Mouse (Mus musculus) right cerebral cortex, adult 18-20 months (tissue): ENCODE data around the gene Bmp2k.

Experiments used
- DNase-seq: peaks from one replicate; pipeline ENCODE4 v3.0.0; 2022; ENCODE audit warnings: mixed read lengths

Gene Bmp2k

DNA sequence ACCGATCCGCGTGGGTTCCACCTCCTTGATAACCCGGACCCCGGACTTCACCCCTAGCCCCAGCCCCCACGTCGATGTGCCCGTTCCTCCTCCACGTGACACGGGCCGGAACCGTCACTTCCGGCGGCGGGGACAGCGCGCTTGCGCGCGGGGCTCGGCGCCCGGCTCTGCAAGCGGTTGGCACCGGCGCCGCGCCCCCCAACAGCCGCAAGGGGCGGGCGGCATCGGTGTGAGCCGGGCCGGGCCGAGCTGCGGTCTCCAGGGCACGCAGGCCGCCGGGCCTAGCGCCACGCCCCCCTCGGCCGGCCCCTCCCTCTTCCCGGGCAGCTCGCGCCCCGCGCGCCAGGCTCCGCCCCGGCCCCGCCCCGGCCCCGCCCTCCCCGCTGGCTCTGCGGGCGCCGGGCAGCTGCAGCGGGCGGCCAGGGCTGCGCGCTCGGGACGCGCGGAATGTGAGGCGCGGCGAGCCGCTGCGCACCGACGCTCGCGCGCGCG, at the start of gene Bmp2k:
Bmp2k (plus strand) TSS at position 380 of the 492 bp plus-strand sequence.
- peak; percentile 91 for DNase-seq

DNA sequence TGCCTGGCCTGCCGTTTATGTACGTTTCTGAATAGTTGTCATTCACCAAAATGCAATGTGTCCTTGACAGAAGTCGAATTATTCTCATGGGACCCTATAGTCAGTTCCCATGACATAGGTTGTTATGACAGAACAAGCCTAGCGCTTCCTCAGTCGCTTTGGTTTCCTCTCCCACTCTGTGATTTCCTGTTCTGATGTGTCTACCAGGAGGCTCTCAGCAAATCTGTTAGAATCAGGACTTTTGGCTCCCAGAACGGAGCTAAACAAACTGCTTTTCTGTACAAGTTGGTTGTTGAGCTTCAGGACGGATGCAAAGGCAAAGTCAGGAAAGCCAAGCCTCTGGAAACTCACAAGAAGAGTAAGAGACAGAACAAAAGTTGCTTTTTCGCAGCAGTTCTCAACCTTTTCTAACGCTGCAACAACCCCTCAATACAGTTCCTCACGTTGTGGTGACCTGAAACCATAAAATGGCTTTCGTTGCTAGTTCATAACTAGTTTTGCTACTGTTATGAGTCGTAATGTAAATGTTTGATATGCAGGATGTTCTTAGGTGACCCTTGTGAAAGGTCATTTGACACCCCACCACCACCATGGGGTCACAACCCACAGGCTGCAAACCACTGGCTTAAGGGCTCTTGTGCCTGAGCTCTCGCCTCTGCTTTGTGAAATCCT, 48.5 kb upstream of the Bmp2k start:
- DNase-seq, result no peak

DNA sequence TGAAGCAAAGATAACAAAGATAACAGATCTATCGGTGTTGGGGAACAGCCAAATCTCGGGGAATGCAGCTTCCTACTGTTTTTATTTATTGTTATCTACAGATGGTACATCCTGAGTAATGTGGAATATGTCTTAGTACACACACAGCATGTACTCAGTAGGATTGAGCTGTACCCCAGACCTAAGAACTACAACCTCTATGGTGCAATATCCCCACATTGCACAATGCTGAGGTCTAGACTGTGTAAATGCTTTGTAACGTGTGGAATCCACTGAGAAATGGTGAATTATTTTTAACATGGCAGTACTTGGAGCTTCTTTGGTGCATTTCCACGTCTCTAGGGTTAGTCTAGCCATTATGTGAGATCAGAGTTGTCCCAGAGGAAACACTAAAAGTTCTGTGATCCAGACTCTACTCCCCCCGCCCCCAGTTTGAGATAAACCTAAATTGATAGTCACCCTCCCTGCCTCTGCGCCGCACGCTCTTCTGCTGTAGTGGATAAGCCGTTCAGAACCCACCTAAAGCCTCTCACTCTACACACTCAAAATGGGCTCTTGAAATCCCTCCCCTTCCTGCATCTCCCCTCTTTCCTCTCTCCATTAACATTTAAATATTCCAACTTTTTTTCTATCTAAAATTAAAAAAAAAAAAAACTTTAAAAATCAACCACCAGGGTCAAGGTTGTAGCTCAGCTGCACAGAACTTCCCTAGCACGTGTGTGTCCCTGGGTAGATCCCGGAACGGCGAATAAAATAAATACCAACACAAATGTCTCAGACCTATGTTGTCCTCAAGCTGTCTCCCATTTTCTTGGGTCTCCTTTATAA, 47.4 kb upstream of the Bmp2k start:
- DNase-seq, result no peak

DNA sequence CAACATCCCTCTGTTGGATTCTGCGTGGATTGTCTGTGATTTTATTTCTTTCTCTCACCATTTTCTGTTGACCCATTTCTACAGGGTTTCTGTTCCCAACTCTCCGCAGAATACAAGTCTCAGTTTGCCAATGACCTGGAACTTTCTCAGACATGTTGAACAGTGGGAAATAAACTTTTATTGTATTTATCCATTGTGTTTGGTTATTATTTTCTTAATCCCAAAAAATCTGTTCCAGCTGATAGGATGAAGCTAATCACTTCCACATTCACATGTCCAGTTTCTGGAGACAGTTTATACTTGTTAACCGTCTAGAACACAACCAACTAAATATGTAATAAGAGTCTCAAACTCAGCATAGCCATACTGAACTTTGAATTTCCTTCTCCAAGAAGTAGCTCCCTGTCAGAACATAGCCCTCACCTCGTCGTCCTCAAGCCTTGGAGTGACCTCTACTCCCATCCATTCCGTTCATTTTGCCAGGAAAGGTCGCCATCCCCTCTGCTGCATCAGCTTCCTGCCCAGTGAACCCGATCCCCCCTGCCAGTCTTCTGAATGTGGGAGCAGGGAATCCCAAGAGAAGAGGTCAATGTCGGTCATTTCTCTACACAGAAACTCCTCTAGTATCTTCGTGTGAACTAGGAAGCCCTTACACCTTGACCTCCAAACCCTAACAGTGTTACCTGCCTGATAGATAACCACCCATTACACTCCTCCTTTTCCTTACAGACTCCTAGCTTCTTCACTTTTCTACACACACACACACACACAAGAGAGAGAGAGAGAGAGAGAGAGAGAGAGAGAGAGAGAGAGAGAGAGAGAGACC, 46.6 kb upstream of the Bmp2k start:
- no peak for DNase-seq

DNA sequence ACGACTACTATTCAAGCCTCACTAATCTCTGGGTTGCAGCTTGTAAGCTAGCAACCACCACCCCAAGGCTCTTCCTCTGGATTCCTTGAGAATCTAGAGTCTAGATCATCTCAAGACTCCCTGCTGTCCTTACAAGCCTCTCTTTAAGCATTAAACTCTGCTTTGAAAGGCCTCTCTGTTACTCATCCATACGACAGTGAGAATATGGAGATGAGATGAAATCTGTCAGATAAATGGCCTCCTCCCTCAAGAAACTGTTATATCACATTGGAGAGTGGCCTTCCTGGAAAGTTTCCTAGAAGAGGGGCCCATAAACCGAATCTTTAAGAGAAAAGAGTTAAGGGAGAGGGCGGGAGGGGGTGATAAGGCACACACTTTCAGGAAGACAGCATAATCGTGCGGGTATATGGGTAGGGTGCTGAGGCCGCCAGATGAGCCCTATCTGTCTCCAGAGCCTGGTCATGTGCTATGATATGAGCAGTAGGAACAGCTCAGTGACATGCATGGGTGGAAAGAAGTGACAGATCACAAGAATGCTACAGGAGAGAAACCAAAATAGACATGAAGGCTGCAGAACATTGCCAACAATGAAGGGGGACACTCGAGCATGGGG, 45.9 kb upstream of the Bmp2k start:
- DNase-seq, result no peak

DNA sequence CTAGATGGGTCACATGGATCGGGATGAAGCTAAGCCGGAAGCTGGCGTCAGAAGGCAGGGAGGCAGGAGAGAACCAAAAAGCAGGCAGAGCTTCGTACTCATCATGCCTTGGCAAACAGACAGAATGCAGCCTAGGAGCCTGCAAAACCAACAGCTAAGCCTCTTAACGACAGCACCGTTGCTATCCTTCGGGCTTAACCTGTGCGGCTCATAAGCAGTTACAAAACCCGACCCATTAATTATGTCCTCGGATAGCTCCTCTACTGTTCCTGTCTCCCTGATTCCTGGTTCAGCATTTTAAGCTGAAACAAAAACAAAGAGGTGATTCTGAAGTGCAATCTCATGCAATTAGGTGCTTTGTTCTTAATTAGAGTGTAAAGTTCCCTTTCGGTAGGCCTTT, 43.4 kb upstream of the Bmp2k start:
- DNase-seq, result no peak

DNA sequence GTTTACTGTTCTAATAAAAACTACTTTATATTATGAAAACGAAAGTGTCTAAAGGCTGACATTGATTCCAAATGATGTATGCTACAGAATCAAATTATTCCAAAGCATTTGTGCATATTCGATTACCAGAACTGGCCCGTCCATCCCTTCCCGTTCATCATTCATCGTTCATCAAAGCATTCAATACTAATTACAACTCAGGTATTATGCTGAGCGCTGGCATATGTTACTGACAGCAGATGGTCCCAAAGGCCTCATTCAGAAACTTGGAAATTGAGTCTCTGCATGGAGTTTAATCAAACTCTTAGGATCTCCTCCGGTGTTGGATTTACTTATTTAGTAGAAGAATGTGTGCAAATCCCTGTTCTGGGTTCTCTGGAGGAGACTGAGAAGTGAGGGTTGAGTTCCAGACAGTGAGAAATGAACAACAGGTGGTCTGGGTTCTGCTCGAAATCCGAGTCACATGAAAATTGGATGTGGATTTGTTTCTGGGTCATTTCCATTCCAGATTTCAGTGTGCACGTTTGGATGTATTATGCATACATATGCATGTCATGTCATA, 42.9 kb upstream of the Bmp2k start:
- DNase-seq, result no peak

DNA sequence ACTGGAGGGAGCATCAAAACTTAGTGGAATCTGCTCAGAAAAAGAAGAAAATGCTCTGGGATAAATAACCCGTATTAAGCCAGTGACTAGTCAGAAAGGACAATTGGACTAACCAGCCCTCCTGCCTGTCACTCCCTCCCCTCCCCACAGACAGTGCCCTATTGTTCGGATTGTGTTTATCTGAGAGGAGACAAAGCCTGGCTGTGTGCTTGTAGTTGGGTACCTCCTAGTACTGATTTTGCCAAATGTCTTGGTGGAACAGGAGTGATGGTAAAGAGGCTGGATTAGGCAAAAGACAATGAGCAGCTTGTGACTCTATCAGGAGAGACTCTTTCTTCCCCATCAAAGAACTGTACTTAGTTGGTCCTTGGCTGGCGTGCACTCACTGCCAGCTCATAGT, 40.6 kb upstream of the Bmp2k start:
- peak; percentile 39 for DNase-seq

DNA sequence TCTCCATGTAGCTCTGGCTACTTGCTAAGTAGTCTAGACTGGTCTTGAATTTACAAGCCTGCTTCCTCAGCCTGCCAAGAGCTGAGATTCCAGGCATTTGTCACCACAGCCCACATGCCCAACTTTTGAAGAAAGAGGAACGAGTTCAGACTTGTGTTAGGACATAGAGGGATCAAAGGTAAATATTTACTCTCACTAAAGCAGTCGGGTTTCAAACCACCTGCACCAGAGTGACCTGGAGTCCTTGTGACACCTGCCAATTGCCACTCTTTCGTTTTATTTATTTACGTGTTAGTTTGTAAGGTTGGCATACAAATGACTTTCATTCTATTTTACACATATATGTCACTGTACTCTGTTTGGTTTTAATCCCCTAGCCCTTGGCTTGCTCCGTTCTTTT, 36.4 kb upstream of the Bmp2k start:
- no peak for DNase-seq

DNA sequence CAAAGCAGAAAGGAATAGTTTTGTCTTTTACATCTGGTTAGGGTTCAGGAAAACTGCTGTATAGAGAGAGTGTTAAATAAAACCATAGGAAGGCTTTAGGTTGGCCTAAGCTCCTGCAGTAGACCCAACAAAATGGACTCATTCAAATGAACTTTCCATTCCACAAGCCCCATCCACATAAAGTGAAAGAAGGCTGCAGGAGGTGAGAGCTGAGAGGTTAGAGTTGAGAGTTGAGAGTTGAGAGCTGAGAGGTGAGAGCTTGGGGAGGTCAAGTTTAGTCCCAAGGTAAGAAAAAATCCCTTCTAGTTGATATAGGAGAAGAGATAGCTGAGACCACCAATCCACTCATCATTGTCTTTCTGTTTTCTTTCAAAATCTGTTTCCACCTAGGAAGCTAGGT, 35.6 kb upstream of the Bmp2k start:
- no peak for DNase-seq

DNA sequence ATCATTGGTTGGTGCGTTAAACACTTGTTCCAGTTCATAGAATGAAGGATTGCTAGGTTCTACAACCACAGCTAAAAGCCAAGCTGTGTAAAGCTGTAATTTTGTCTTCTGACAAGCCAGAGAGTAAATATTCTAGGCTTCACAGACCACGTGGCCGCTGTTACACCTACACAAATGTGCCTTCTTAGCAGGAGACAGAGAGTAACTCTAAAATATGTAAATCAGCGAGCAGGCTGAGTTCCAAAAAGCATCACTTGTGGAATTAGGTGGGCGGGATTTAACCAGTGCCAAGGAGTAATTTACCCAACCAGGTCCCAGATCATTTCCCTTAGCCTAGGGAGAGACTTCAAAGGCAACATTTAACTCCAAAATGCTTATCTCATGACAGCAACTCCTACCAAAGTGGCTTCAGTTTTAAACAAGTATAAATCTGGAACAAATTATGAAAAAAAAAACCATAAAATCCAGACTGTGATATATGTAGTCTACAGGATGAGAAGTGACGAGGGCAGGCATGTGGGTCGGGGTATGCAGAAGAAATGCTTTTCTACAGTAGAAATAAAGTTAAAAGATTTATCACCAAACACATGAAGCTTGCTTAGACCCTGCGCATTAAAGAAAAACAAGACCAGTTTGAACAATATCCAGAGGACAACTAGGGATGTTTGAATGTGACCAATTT, 35.1 kb upstream of the Bmp2k start:
- peak; percentile 78 for DNase-seq

DNA sequence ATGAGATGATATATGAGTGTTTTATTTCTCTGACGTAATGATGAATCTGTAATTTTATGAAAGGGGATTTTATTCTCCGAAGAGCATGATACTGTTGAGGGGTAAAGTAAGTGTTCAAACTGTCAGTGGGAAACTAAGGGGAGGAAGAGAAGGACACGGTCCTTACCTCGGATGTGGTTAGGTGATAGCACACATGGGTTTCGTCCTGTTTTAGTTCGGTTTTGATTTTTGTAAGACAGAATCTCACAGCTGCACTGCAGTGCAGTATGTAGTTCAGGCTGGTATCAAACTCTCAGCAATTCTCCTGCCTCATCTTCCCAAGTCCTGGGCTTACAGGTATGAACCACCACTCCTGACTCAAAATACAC, 34.6 kb upstream of the Bmp2k start:
- DNase-seq, result no peak

DNA sequence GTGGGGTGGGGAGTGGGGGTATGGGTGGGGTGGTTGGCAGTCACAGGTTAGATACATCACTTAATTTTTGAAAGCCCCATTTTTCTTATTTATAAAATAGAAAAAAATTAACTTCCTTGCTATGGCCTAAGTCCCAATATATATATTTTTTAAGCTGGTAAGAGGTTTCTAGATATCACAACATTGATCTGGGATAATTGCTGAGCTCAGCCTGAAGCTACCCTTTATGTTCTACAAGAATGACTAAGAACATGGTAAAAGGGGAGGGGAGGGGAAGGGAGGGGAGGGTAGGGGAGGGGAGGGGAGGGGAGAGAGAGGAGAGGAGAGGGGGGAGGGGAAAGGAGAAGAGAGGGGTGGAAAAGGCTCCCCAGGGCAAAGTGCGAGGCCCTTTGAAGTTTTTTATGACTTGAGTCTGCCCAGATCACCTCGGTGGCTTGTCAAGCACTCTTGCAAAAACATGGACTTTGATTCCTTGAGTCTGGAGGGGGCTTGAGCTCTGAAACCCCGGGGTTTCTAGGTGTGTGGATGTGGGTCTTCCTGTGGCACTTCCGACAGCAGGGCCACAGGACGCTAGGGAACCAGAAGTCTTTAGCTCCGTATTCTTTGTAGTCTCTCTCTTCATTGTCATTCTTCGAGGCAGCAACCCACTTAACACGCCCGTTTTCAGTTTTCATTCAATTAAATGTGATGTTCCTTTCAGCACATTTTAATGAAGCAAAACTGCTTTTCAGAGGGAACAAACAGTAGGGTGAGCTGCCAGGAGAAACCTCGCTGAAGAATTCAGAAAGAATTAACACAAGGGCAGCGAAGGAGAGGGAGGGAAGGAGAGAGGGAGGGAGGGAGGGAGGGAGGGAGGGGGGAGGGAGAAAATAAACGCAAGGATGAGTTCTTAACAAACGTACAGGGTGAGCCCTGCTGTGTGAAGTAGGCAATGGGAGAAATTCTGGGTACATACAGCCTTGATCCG, 33.1 kb upstream of the Bmp2k start:
- no peak for DNase-seq

DNA sequence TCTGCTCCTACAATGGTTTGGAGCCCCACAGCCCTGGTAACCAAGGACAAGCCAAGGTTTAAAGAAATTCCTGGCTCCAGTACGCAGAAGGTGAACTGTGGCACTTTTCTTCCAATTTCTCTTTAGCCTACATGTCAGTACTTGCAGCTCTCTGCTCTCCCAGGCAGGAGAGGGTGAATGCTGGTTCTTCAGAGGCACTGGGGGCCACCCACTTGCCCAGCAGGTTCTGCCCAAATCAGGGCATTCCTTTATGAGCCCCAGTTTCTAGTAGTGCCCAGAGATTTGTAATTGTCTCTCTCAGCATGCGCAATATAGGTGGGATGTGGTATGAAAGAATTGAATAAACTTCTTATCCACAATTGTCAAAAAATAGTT, 32.5 kb upstream of the Bmp2k start:
- DNase-seq, result no peak

DNA sequence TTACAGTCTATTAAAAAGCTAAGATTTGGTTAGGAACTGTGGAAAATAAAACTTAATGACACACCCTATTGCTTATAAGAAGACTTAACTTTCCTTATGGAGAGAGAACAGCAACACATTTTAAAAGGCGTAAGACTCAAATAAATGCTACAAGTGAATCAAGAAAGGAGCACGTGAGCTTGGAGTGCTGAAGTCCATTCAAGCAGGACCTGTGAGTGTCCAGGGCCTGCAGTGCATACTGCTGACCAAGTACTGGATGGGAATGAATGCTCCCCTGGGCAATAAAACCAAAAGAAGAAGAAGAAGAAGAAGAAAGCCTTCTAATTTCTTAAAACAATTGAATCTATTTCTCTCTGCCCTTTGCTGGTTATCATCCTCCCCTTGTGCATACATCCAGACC, 32.0 kb upstream of the Bmp2k start:
- no peak for DNase-seq

DNA sequence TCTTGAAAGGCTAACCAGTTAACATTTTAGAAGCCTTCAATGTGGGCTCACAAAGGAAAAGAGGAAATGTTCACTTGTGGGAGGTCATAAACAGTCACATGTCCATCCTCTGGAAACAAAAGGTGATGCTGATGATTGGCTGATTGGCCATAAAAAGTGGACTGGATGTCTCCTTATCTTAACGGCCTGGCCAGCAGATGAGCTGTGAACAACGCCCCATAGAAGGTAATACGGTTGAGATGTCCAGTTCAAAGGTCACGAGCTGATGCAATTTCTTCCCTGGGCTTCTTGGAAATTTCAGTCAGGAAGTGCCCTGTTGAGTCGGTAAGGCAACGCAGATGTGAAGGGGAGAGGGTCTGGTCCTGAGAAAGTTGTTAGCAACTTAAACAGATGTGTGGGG, 28.9 kb upstream of the Bmp2k start:
- DNase-seq, result no peak

DNA sequence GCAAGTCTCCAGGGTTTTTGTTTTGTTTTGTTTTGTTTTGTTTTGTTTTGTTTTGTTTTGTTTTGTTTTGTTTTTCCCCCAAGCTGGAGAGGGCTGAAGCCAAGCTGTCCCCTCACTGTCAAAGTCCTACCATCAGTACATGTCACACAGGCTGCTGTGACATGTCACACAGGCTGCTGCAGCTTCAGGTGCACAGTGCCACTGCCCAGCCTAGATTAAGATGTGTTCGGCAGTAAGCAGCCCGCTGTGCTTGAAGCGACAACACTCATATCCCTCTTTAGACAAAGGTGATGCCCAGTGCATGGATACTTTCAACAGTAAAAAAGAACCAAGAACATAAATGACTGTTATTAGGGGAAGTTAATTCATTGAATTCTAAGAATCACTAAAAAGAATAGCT, 28.5 kb upstream of the Bmp2k start:
- no peak for DNase-seq

DNA sequence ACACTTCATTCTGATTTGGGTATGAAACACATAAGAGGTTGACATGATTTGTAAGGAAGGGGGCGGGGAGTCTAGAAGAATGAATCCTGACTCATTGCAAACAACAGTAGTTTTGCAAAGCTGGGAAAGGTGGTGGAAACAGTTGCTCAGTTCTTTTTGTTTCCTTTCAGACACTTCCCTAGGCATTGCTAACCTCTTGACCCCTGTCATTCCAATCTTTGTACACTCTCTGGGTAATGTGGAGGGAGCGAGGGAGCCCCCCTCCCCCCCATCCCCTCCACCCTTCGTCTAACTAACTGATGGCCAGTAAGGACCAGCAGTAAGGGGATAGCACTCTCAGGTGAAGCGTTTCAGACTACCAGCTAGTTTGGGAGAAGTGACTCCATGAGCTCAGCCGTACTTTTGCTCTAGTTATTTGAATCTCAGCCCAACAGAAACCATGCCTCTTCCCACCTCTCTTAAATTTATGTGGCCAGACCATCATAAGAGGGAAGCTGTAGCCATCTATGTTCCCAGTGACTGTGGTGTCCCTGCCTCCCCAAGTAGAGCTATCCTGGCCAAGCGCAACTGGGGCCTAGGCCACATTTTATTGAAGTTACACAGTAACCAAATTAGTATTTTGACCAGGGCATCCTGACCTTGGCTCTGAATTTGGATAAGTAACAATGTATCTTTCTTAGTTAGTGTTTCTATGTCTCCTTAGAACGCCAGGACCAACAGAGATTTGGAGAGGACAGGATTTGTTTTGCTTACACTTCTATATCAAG, 27.6 kb upstream of the Bmp2k start:
- DNase-seq, result no peak

DNA sequence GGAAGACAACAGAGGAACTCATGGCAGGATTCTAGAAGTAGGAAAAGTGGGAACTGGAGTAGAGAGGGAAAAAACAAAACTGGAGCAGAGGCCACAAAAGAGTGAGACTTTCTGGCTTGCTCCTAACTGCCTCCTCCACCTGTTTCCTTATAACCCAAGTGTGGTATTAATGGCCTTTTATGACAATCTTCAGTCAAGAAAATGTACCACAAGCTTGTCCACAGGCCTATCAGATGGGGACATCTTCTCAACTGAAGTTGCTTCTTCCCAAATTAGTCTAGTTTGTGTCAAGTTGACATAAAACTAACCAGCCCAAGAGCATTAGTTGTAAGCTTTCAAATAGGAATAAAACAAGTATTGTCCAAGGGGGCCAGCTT, 27.0 kb upstream of the Bmp2k start:
- DNase-seq, result no peak

DNA sequence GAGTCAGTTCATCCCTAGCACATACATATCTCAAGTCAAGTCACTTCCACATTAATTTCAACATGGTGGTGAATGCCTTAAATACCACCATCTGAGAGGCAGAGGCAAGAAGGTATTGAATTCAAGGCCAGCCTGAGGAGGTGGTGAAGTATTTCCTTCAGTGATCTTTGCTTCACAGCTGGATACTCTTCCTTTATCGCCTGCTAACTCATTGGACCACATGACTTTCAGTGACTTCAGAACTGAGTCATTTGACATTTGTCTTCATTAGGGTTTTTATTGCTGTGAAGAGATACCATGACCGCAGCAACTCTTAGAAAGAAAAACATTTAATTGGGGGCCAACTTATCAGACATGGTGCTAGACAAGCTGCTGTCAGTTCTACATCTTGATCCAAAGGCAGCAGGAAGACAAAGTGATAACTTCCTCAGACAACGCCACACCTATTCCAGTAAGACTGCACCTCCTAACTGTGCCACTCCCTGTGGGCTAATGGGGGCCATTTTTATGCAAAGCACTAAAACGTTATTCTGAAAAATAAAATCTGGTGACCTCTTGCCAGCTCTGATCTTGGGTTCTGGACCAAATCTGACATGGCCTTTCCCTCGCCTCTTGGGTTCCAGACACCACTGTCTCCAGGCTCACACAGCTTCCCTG, 24.9 kb upstream of the Bmp2k start:
- DNase-seq, result no peak
